Mouse (Mus musculus) intestine, embryonic 15.5 days (tissue): ENCODE measurements around the gene Gm10197. TPM values are rescaled to one million over a fixed set of nuclear protein-coding genes. Genes with fewer than 3 reads are reported as not detected.

ENCODE experiments used
- ATAC-seq: fragments of 200-750 bp; cut with Nextera tagmentation; 2 replicates; pipeline ENCODE4 v1.8.0; 2017; ENCODE audit warnings: moderate TSS enrichment, moderate library complexity
- H3K27ac ChIP-seq: fragments of 300-500 bp; sonication (generic); 2 replicates; pipeline ENCODE4 v1.5.1; 2015; ENCODE audit warnings: mild to moderate bottlenecking, inconsistent platforms
- H3K27me3 ChIP-seq: fragments of 300-500 bp; sonication (generic); replicated peaks from 2 replicates; pipeline ENCODE4 v1.6.1; 2015; ENCODE audit warnings: inconsistent platforms
- H3K36me3 ChIP-seq: fragments of 300-500 bp; sonication (generic); 2 replicates; pipeline ENCODE4 v1.6.1; 2015; ENCODE audit warnings: inconsistent platforms
- H3K4me1 ChIP-seq: fragments of 300-500 bp; sonication (generic); replicated peaks from 2 replicates; pipeline ENCODE4 v1.6.1; 2015; ENCODE audit warnings: inconsistent platforms
- H3K4me2 ChIP-seq: fragments of 300-500 bp; sonication (generic); replicated peaks from 2 replicates; pipeline ENCODE4 v1.6.1; 2015; ENCODE audit warnings: mild to moderate bottlenecking, inconsistent platforms
- H3K4me3 ChIP-seq: fragments of 300-500 bp; sonication (generic); replicated peaks from 2 replicates; pipeline ENCODE4 v1.5.1; 2015; ENCODE audit warnings: inconsistent platforms
- H3K9ac ChIP-seq: fragments of 300-500 bp; sonication (generic); 2 replicates; pipeline ENCODE4 v1.6.1; 2015; ENCODE audit warnings: inconsistent platforms
- H3K9me3 ChIP-seq: fragments of 300-500 bp; sonication (generic); 2 replicates; pipeline ENCODE4 v1.6.1; 2016; ENCODE audit warnings: inconsistent platforms
- WGBS: fragments of 180-500 bp; shearing (Covaris S2); methylation state at CpG from one replicate; pipeline ENCODE4 v1.1.7; 2015; 5-methylcytosine and 5-hydroxymethylcytosine counted together
- polyA plus RNA-seq: library from polyadenylated mRNA; unstranded; fragments of >200 nt; fragmentation: Nextera tagmentation; extraction: Ambion mirVana; gene quantifications from 2 replicates; pipeline ENCODE4 v1.2.1, GENCODE M21; 2015

Gene Gm10197
- polyA plus RNA-seq, 1 experiment from 2014 or later: 1.4 TPM

DNA sequence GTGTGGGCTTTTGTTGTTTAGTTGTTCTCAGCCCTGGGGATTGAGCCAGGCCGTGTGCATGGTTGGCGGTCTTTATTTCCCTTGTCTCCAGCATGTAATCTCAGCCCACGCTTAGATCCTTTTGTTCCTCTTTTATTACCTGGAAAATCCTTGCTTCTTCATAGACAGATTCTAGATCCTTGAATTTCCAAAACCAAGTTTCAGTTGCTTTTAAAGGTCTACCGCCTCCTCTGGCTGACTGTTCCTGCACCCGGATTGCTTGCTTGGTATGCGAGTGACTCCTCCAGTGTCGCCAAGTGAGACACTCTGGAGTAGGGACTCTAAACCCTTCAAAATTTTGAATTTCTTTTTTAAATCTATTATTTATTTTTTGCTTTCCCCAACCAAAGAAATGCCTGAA, 4.7 kb downstream of the Gm10197 start:
- H3K27ac ChIP-seq: no peak overlapping the region
- peaks cover 2% of the 10 kb centered on the region; the same call in 1 of the 2 replicates for H3K36me3 ChIP-seq
- H3K4me3 ChIP-seq: no peak overlapping the region
- H3K9ac ChIP-seq: no peak overlapping the region
- ATAC-seq: no peak
- H3K9me3 ChIP-seq: no peaks in the 10 kb centered on the region
- WGBS: 84% methylated on average over 7 of the region's 7 CpGs
- no peak overlapping the region for H3K4me2 ChIP-seq
- peaks cover 21% of the 10 kb centered on the region for H3K4me1 ChIP-seq
- no peaks in the 10 kb centered on the region for H3K27me3 ChIP-seq

DNA sequence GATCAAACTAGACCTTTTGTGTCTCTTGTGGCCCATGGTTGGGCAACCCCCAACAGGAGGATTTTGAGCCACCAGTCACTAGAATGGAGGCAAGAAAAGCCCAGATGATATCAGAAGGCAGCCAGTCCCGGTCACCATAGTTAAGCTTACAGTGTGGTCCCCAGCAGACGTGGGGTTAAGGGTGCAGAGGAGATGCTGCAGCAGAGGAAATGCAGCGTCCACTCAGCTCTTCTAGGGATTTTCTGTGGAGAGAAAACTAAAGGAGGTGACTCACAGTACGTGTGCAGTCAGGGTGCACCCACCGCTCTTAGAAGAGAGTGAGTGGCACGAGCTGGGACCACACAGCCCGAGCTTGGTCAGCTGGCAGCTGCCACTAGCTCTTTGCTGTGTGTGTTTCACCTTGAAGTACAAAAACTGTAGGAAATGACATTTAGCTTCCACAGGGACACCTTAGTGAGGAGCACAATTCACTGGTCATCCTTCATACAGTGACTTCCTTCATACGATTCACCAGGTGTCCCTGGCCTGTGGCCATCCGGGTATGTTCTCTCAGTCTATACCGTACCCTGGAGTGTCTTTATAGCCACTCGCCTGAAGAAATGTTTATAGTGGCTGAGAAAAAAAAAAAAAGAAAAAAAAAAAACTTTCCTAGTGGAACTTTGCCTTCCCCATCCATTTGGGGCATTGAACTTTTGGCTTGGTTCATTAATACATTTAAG, 5.3 kb downstream of the Gm10197 start:
- H3K4me1 ChIP-seq: peaks cover 21% of the 10 kb centered on the region
- no peak overlapping the region for H3K9ac ChIP-seq
- no peak overlapping the region; the same call in 1 of the 2 replicates for H3K4me2 ChIP-seq
- ATAC-seq: no peak
- H3K36me3 ChIP-seq: 0 out of 2 replicates have a peak, but pooled peaks cover 2% of the 10 kb centered on the region
- no peak overlapping the region for H3K4me3 ChIP-seq
- H3K27me3 ChIP-seq: no peaks in the 10 kb centered on the region
- H3K27ac ChIP-seq: no peak overlapping the region
- H3K9me3 ChIP-seq: no peaks in the 10 kb centered on the region
- WGBS: 64% methylated on average over 11 of the region's 11 CpGs

DNA sequence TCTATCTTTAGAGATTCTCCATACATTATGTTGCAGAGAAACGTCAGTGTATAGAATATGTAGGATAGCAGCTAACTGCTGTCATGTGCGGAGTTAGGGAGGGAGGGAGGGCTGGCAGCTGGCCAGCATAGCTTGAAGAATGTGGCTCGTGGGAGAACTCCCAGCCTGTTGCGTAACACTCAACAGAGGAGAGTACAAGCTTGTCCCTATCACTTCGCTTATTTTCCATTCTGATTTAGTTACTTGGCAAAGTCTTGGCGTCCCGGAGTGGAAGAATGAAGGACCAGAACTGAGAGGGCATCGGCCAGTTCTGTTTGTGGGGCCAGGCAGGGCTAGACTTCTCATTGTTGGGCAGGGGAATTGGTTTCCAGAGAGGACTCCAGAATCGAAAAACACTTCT, 6.6 kb downstream of the Gm10197 start:
- H3K4me2 ChIP-seq: peak overlapping the region; percentile 38
- WGBS: 16% methylated on average over 9 of the region's 9 CpGs
- peak overlapping the region; percentile 51 for H3K27ac ChIP-seq
- H3K9me3 ChIP-seq: no peaks in the 10 kb centered on the region
- peaks cover 28% of the 10 kb centered on the region for H3K4me1 ChIP-seq
- 0 out of 2 replicates have a peak, but pooled peaks cover 2% of the 10 kb centered on the region for H3K36me3 ChIP-seq
- no peak overlapping the region for H3K9ac ChIP-seq
- ATAC-seq: peak; percentile 95
- no peak overlapping the region for H3K4me3 ChIP-seq
- H3K27me3 ChIP-seq: no peaks in the 10 kb centered on the region

DNA sequence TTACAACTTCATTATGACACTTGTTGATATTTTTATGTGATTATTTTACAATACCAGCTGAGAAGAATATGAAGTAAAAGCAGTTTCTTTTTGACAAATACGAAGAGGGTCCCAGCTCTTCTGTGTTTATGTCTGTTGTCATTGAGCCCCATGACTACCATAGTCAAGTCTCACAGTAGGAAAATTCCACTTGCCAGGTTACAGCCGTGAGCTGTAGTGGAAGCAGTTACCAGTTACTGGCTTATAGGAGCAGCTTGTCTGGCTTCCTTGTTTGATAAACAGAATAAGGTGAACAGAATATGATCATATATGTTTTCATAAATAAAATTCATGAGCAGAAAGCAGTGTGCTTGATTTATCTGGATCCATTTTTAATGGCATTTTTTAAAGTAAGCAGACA, 7.0 kb downstream of the Gm10197 start:
- no peak overlapping the region for H3K4me3 ChIP-seq
- peaks cover 27% of the 10 kb centered on the region for H3K4me1 ChIP-seq
- 0 out of 2 replicates have a peak, but pooled peaks cover 2% of the 10 kb centered on the region for H3K36me3 ChIP-seq
- H3K27me3 ChIP-seq: no peaks in the 10 kb centered on the region
- no peak overlapping the region for H3K9ac ChIP-seq
- H3K27ac ChIP-seq: peak overlapping the region; percentile 58; the same call in 1 of the 2 replicates
- no peaks in the 10 kb centered on the region for H3K9me3 ChIP-seq
- no peak overlapping the region; the same call in 1 of the 2 replicates for H3K4me2 ChIP-seq
- 44% methylated on average over 2 of the region's 2 CpGs for WGBS
- peak; percentile 50; the same call in 1 of the 2 replicates for ATAC-seq

DNA sequence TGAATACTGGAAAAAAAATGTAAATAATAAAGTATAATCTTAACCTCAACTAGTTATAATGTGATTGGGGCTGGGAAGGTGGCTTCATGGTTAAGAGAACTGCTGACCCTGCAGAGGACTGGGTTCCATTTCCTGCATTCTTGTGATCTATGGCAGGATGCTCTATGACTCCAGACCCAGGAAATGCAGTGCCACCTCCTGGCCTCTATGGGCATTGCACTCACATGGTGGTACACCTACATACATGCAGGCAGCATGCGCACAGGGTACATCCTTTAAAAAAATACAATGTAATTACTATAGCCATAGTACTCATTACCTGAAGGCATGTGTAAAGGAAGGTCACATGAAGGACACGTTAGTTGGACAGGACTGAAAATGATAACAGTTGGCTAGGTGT, 8.6 kb downstream of the Gm10197 start:
- ATAC-seq: no peak
- WGBS: 43% methylated on average over 2 of the region's 2 CpGs
- no peak overlapping the region for H3K4me3 ChIP-seq

DNA sequence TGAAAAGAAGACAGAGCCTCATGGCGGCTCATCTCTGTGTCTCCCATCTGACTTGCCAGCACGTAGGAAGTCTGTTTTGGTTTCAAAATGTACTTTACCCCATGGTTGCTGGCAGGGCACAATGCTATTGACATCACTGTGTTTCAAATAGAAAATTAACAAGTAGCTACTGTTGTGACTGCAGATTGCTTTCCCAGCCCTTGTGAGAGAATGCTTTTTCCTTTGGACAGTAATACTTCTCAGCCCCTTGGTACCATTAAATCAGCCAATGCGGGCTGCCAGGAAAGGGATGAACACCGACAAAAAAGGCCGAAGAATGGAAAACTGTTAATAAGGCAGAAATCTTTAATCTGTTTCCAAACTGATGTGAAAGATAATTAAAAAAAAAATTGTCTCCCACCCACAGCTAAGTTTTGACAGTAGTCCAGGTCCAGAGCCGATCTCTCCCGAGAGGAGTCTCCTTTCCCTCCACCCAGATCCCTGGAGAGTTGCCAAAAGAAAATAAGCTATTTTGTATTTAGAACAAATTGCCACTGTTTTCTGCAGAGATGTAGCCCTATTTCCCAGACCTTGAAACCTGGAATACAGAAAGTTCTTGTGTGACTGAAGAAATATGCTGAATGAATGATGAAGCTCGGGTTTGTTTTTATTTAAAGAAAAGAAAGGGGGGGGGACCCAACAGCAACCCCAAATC, 11.2 kb downstream of the Gm10197 start:
- no peaks in the 10 kb centered on the region for H3K9me3 ChIP-seq
- 58% methylated on average over 8 of the region's 8 CpGs for WGBS
- H3K4me1 ChIP-seq: peaks cover 15% of the 10 kb centered on the region
- no peak overlapping the region for H3K9ac ChIP-seq
- no peak overlapping the region for H3K4me3 ChIP-seq
- H3K27ac ChIP-seq: 0 out of 2 replicates have a peak overlapping the region, but pooled peaks have one; percentile 18
- H3K36me3 ChIP-seq: 0 out of 2 replicates have a peak, but pooled peaks cover 2% of the 10 kb centered on the region
- ATAC-seq: no peak
- no peaks in the 10 kb centered on the region for H3K27me3 ChIP-seq
- no peak overlapping the region for H3K4me2 ChIP-seq

More for the DNA sequence above, 8.6 kb downstream of the Gm10197 start:
- no peaks in the 10 kb centered on the region for H3K9me3 ChIP-seq
- H3K27ac ChIP-seq: no peak overlapping the region
- H3K36me3 ChIP-seq: 0 out of 2 replicates have a peak, but pooled peaks cover 2% of the 10 kb centered on the region
- peaks cover 23% of the 10 kb centered on the region for H3K4me1 ChIP-seq
- no peak overlapping the region for H3K9ac ChIP-seq
- H3K4me2 ChIP-seq: no peak overlapping the region
- H3K27me3 ChIP-seq: no peaks in the 10 kb centered on the region

DNA sequence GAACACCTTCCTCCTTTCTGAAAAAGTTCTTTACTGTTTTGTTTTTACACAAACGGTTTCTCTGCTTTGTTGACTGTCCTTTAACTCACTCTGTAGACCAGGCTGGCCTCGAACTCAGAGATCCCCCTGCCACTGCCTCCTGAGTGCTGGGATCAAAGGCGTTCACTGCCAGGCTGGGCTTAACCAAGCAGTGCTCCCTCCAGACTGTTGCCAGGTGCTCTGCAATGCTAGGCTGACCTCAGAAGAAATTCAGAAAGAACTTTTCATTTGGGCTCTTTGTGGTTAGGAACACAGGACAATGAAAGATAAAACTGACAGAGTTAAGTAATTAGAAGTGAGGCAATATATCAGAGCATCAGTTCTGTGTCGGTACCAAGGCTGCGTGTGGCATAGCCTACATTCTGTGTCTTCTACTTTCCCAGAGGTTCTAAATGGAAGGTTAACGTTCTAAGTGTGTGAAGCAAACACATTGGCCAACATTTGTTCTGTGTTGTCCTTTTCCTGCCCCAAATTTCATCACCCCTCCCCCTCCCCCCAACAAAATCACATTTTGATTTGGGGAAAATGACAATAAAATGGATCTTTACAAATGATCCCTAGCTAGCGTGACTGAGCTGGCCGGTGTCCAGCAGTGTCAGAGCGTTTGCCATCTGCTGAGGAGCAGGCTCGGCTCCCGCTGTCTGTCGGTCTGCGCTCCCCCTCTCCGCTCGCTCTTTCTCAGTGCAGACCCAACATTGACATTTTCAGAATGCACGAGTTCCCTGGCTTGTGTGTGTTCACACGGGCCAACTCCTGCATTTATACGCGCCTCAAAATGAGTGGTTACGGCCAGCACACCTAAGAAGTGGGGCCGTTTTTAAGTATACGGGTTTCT, 12.2 kb downstream of the Gm10197 start:
- Histone ChIP-seq H3K4me2 (peak overlapping the region; percentile 40), H3K9me3 (no peaks in the 10 kb centered on the region), H3K27ac (no peak overlapping the region), H3K4me1 (peaks cover 11% of the 10 kb centered on the region), H3K9ac (0 out of 2 replicates have a peak overlapping the region, but pooled peaks have one; percentile 1), H3K27me3 (no peaks in the 10 kb centered on the region), H3K36me3 (0 out of 2 replicates have a peak, but pooled peaks cover 2% of the 10 kb centered on the region), H3K4me3 (no peak overlapping the region)
- WGBS: 51% methylated on average over 22 of the region's 22 CpGs
- ATAC-seq: no peak

DNA sequence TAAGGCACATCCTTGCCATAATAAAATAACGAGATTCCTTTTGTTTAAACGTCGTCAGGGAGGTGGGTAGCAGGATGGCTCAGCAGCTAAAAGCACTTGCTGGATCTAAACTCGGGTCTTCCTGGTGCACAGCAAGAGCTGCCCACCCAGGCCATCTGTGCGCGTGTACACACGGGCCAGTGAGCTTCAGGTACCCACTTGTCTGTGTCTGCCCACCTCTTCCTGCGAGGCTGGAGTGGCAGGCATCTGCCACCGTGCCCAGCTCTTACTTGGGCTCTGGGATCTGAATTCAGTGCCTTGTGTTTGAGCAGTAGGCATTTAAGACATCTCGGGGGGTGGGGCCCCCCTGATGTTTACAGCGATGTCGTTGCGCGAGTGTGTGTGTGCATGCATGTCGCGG, 16.5 kb downstream of the Gm10197 start:
- no peak overlapping the region for H3K27ac ChIP-seq
- no peak overlapping the region for H3K4me2 ChIP-seq
- no peak for ATAC-seq
- H3K27me3 ChIP-seq: no peaks in the 10 kb centered on the region
- H3K9me3 ChIP-seq: no peaks in the 10 kb centered on the region
- WGBS: 84% methylated on average over 16 of the region's 16 CpGs
- H3K4me1 ChIP-seq: 0 out of 2 replicates have a peak, but pooled peaks cover 4% of the 10 kb centered on the region
- no peak overlapping the region for H3K4me3 ChIP-seq
- no peak overlapping the region for H3K9ac ChIP-seq
- H3K36me3 ChIP-seq: no peaks in the 10 kb centered on the region

DNA sequence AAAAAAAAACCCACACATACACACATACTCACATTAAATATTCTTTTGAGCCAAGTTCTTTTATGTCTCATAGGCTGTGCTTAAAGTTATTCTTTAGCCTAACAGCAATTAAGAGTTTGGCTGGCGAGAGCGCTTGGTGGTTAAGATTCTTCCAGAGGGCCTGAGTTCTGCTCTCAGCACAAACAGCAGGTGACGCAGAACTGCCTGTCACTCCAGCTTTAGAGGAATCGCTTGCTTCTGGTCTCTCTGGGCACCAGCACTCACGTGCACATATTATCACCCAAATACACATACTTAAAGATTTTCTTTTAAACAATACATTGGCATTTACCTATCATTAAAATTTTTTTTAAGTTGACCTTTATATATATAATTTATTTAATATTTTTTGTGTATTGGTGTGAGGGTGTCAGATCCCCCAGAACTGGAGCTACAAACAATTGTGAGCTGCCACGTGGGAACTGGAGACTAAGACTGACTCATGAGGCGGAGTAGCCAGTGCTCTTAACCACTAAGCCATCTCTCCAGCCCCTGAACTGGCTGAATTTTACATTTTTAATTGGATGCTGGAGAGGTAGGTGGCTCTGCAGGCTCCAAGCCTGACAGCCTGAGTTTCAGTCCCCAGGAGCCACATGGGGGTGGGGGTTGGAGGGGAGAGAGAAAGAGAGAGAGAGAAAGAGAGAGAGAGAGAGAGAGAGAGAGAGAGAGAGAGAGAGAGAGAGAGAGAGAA, 17.1 kb downstream of the Gm10197 start:
- no peak overlapping the region for H3K4me2 ChIP-seq
- H3K9me3 ChIP-seq: no peaks in the 10 kb centered on the region
- H3K4me1 ChIP-seq: 0 out of 2 replicates have a peak, but pooled peaks cover 4% of the 10 kb centered on the region
- H3K27me3 ChIP-seq: no peaks in the 10 kb centered on the region
- no peak overlapping the region for H3K9ac ChIP-seq
- H3K36me3 ChIP-seq: no peaks in the 10 kb centered on the region
- H3K27ac ChIP-seq: no peak overlapping the region
- ATAC-seq: no peak
- H3K4me3 ChIP-seq: no peak overlapping the region
- 81% methylated on average over 7 of the region's 7 CpGs for WGBS

DNA sequence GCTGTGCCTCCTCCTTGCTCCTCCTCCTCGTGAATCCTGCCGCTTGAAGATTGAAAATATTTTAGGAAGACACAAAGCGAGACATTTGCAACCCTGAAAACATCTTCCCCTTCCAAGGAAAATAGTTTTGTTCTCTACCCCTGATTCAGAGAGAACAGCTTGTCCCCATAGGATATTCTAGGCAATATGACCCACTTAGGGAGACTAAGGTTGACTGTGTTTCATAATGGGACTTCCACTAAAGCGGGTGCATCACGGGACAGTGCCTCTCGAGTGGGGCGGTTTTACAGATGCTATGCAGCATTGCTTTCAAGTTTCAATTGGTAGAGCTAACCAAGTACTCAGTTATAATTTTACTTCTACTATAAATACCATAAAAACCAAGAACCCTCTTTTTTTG, 17.7 kb downstream of the Gm10197 start:
- no peak overlapping the region for H3K9ac ChIP-seq
- no peaks in the 10 kb centered on the region for H3K36me3 ChIP-seq
- no peaks in the 10 kb centered on the region for H3K4me1 ChIP-seq
- H3K27ac ChIP-seq: no peak overlapping the region
- no peak overlapping the region for H3K4me3 ChIP-seq
- no peaks in the 10 kb centered on the region for H3K9me3 ChIP-seq
- ATAC-seq: no peak
- no peaks in the 10 kb centered on the region for H3K27me3 ChIP-seq
- no peak overlapping the region for H3K4me2 ChIP-seq
- 91% methylated on average over 7 of the region's 7 CpGs for WGBS

DNA sequence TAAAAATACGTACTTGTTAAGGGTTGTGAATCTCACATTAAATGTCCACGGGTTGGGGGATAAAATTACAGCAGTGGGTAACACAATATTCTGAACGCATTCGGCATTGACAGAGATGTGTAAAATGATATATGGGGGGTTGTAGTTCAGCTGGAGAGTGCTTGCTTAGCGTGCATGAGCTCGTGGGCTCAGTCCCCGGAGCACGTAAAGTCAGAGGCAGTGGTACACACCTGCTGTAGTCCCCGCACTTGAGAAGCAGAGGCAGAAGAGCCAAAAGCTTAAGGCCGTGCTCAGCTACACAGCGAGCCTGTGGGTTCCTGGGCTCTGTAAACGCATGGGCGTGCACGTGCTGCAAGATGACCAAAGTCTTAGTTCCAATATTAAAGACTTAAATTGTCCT, 25.8 kb downstream of the Gm10197 start:
- Histone ChIP-seq H3K4me3 (no peak overlapping the region), H3K27ac (no peak overlapping the region), H3K4me2 (no peak overlapping the region), H3K27me3 (no peaks in the 10 kb centered on the region), H3K9me3 (no peaks in the 10 kb centered on the region), H3K9ac (no peak overlapping the region), H3K36me3 (no peaks in the 10 kb centered on the region), H3K4me1 (no peaks in the 10 kb centered on the region)
- no peak for ATAC-seq
- 75% methylated on average over 14 of the region's 14 CpGs for WGBS
